Mouse (Mus musculus): Measurements from ENCODE around the gene Umodl1. TPM values are rescaled to one million over a fixed set of nuclear protein-coding genes. Genes with fewer than 3 reads are reported as not detected.

The Umodl1 gene
- polyA plus RNA-seq, 1 experiment from 2014 or later: 0.11 TPM

GRCm38 (mm10) chr17:31032341-31032740, 77.9 kb downstream of the Umodl1 start:
- DNase-seq (ENCODE audit: low spot score): no peak
- peaks cover 25% of the 10 kb centered on the region for H3K4me1 ChIP-seq
- no peak overlapping the region for H3K4me3 ChIP-seq
- H3K27ac ChIP-seq: no peak overlapping the region
- H3K27me3 ChIP-seq (ENCODE audit: insufficient read depth, poor library complexity, severe bottlenecking): peaks cover 3% of the 10 kb centered on the region; the same call in 1 of the 2 replicates
- 89% methylated on average over 4 of the region's 4 CpGs for WGBS
- H3K9me3 ChIP-seq: no peaks in the 10 kb centered on the region
- no peaks in the 10 kb centered on the region for H3K36me3 ChIP-seq

- H3K27ac ChIP-seq: peak overlapping the region; percentile 59; the same call in 1 of the 2 replicates
- H3K36me3 ChIP-seq: no peaks in the 10 kb centered on the region
- DNase-seq (ENCODE audit: low spot score): no peak
- no peak overlapping the region for H3K4me3 ChIP-seq
- H3K27me3 ChIP-seq (ENCODE audit: insufficient read depth, poor library complexity, severe bottlenecking): peaks cover 3% of the 10 kb centered on the region; the same call in 1 of the 2 replicates
- H3K4me1 ChIP-seq: peaks cover 24% of the 10 kb centered on the region
- WGBS: 71% methylated on average over 2 of the region's 2 CpGs
- H3K9me3 ChIP-seq: no peaks in the 10 kb centered on the region
Observed at GRCm38 (mm10) chr17:31033251-31033650, 78.8 kb downstream of the Umodl1 start.

GRCm38 (mm10) chr17:31034165-31034564, 79.7 kb downstream of the Umodl1 start:
- Histone ChIP-seq H3K36me3 (no peaks in the 10 kb centered on the region), H3K27me3 (ENCODE audit: insufficient read depth, poor library complexity, severe bottlenecking) (peaks cover 3% of the 10 kb centered on the region; the same call in 1 of the 2 replicates), H3K4me1 (peaks cover 16% of the 10 kb centered on the region), H3K9me3 (no peaks in the 10 kb centered on the region), H3K27ac (peak overlapping the region; percentile 59), H3K4me3 (no peak overlapping the region)
- 20% methylated on average over 5 of the region's 5 CpGs for WGBS
- peak; percentile 82 for DNase-seq (ENCODE audit: low spot score)

- 67% methylated on average over 9 of the region's 9 CpGs for WGBS
- Histone ChIP-seq H3K27me3 (ENCODE audit: insufficient read depth, poor library complexity, severe bottlenecking) (peaks cover 3% of the 10 kb centered on the region; the same call in 1 of the 2 replicates), H3K9me3 (no peaks in the 10 kb centered on the region), H3K4me1 (peaks cover 16% of the 10 kb centered on the region), H3K27ac (no peak overlapping the region), H3K4me3 (no peak overlapping the region), H3K36me3 (no peaks in the 10 kb centered on the region)
- peak; percentile 64 for DNase-seq (ENCODE audit: low spot score)
Observed at GRCm38 (mm10) chr17:31034674-31035356, 80.4 kb downstream of the Umodl1 start.

GRCm38 (mm10) chr17:31036168-31036876, 81.9 kb downstream of the Umodl1 start:
- no peak overlapping the region for H3K27ac ChIP-seq
- DNase-seq (ENCODE audit: low spot score): peak; percentile 61
- 81% methylated on average over 22 of the region's 22 CpGs for WGBS
- H3K4me1 ChIP-seq: peaks cover 16% of the 10 kb centered on the region
- H3K36me3 ChIP-seq: no peaks in the 10 kb centered on the region
- peaks cover 3% of the 10 kb centered on the region; the same call in 1 of the 2 replicates for H3K27me3 ChIP-seq (ENCODE audit: insufficient read depth, poor library complexity, severe bottlenecking)
- no peak overlapping the region for H3K4me3 ChIP-seq
- H3K9me3 ChIP-seq: no peaks in the 10 kb centered on the region

GRCm38 (mm10) chr17:31037331-31037730, 82.9 kb downstream of the Umodl1 start:
- WGBS: 78% methylated on average over 8 of the region's 8 CpGs
- Histone ChIP-seq H3K27ac (peak overlapping the region; percentile 5; the same call in 1 of the 2 replicates), H3K4me3 (no peak overlapping the region), H3K27me3 (ENCODE audit: insufficient read depth, poor library complexity, severe bottlenecking) (peaks cover 3% of the 10 kb centered on the region; the same call in 1 of the 2 replicates), H3K9me3 (no peaks in the 10 kb centered on the region), H3K36me3 (no peaks in the 10 kb centered on the region), H3K4me1 (peaks cover 16% of the 10 kb centered on the region)
- DNase-seq (ENCODE audit: low spot score): no peak

- Histone ChIP-seq H3K4me3 (no peak overlapping the region), H3K36me3 (no peaks in the 10 kb centered on the region), H3K9me3 (no peaks in the 10 kb centered on the region), H3K4me1 (peaks cover 15% of the 10 kb centered on the region), H3K27ac (no peak overlapping the region), H3K27me3 (ENCODE audit: insufficient read depth, poor library complexity, severe bottlenecking) (peaks cover 3% of the 10 kb centered on the region; the same call in 1 of the 2 replicates)
- DNase-seq (ENCODE audit: low spot score): peak; percentile 72
- 82% methylated on average over 4 of the region's 4 CpGs for WGBS
Observed at GRCm38 (mm10) chr17:31038381-31038780, 83.9 kb downstream of the Umodl1 start.

GRCm38 (mm10) chr17:31039626-31040025, 85.2 kb downstream of the Umodl1 start:
- no peaks in the 10 kb centered on the region for H3K36me3 ChIP-seq
- H3K27ac ChIP-seq: no peak overlapping the region
- H3K9me3 ChIP-seq: no peaks in the 10 kb centered on the region
- peaks cover 2% of the 10 kb centered on the region for H3K4me1 ChIP-seq
- peaks cover 3% of the 10 kb centered on the region; the same call in 1 of the 2 replicates for H3K27me3 ChIP-seq (ENCODE audit: insufficient read depth, poor library complexity, severe bottlenecking)
- WGBS: 66% methylated on average over 7 of the region's 7 CpGs
- no peak for DNase-seq (ENCODE audit: low spot score)
- H3K4me3 ChIP-seq: no peak overlapping the region

- DNase-seq (ENCODE audit: low spot score): no peak
- H3K4me1 ChIP-seq: no peaks in the 10 kb centered on the region; the same call in 1 of the 2 replicates
- no peak overlapping the region for H3K27ac ChIP-seq
- no peaks in the 10 kb centered on the region for H3K36me3 ChIP-seq
- peaks cover 3% of the 10 kb centered on the region; the same call in 1 of the 2 replicates for H3K27me3 ChIP-seq (ENCODE audit: insufficient read depth, poor library complexity, severe bottlenecking)
- H3K4me3 ChIP-seq: no peak overlapping the region
- H3K9me3 ChIP-seq: no peaks in the 10 kb centered on the region
- 65% methylated on average over 7 of the region's 7 CpGs for WGBS
Observed at GRCm38 (mm10) chr17:31040421-31040820, 86.0 kb downstream of the Umodl1 start.

GRCm38 (mm10) chr17:31042751-31043150, 88.3 kb downstream of the Umodl1 start:
- DNase-seq (ENCODE audit: low spot score): no peak
- Histone ChIP-seq H3K27me3 (ENCODE audit: insufficient read depth, poor library complexity, severe bottlenecking) (no peaks in the 10 kb centered on the region; the same call in 1 of the 2 replicates), H3K4me1 (no peaks in the 10 kb centered on the region; the same call in 1 of the 2 replicates)

GRCm38 (mm10) chr17:31057151-31057890, 102.9 kb downstream of the Umodl1 start, which contains the start of gene Abcg1:
TSS of gene Abcg1 (plus strand) at chr17:31057675.
- DNase-seq (ENCODE audit: low spot score): peak; percentile 80
- Histone ChIP-seq H3K27me3 (ENCODE audit: insufficient read depth, poor library complexity, severe bottlenecking) (peaks cover 43% of the 10 kb centered on the region), H3K9me3 (no peaks in the 10 kb centered on the region; the same call in 1 of the 2 replicates), H3K36me3 (no peaks in the 10 kb centered on the region), H3K4me1 (peaks cover 33% of the 10 kb centered on the region), H3K27ac (peak within 1 kb of the TSS; percentile 59), H3K4me3 (peak within 1 kb of the TSS; percentile 70)
- 2% methylated on average over 49 of the region's 49 CpGs for WGBS

More at GRCm38 (mm10) chr17:31042751-31043150, 88.3 kb downstream of the Umodl1 start:
- no peak overlapping the region for H3K4me3 ChIP-seq
- no peaks in the 10 kb centered on the region for H3K36me3 ChIP-seq
- H3K27ac ChIP-seq: no peak overlapping the region
- WGBS: 80% methylated on average over 2 of the region's 2 CpGs
- H3K9me3 ChIP-seq: no peaks in the 10 kb centered on the region

- Histone ChIP-seq H3K27ac (peak overlapping the region; percentile 59), H3K4me3 (peak overlapping the region; percentile 70), H3K9me3 (no peaks in the 10 kb centered on the region; the same call in 1 of the 2 replicates), H3K27me3 (ENCODE audit: insufficient read depth, poor library complexity, severe bottlenecking) (peaks cover 43% of the 10 kb centered on the region), H3K36me3 (no peaks in the 10 kb centered on the region), H3K4me1 (peaks cover 33% of the 10 kb centered on the region)
- 1% methylated on average over 31 of the region's 31 CpGs for WGBS
- DNase-seq (ENCODE audit: low spot score): no peak
Observed at GRCm38 (mm10) chr17:31057891-31058744, 103.7 kb downstream of the Umodl1 start.
